Mouse (Mus musculus): ENCODE measurements around the gene Hcfc1r1.

- TF ChIP-seq CTCF (IDR thresholded peaks at IDR 0.05), result peak; percentile 75
- TF ChIP-seq EP300 (IDR thresholded peaks at IDR 0.05; ENCODE audit: insufficient read depth, low read depth, low read length), result no peak
These were observed 13.1 kb upstream of the Hcfc1r1 start, which contains the start of gene Bicdl2 for GRCm38 (mm10) chr17:23660117-23660875.

Measured in heart, adult 2 months (tissue).